Mouse (Mus musculus): ENCODE results near the gene Gm20695. TPM values are rescaled to one million over a fixed set of nuclear protein-coding genes. Genes with fewer than 3 reads are reported as not detected.

Gene Gm20695
- polyA plus RNA-seq, 1 experiment = not detected

DNA sequence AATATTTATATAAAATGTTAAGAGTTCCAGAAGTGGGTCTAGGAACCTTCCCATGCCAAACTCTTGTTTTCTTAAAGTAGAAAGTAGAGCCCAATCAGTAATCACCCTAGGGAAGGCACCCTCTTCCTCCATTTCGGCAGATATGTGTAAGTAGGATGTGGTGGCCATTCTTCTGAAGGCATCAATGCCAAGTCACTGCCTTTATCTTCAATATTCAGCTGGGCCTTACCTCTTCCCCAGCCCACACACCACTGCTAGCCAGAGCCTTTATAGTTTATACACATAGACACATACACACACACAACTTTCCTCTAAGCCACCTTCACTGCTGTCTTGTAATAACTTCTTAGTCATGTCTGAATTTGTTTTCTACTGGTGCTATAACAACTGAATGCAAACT lies 28.7 kb upstream of the Gm20695 start:
- H3K36me3 ChIP-seq (ENCODE audit: control insufficient read depth, insufficient read depth, low read length) = no peaks in the 10 kb centered on the region
- TF ChIP-seq CTCF (IDR thresholded peaks at IDR 0.05; ENCODE audit: borderline replicate concordance, control insufficient read depth, extremely low read depth, insufficient read depth, low read length, poor library complexity) = no peak
- TF ChIP-seq POLR2A (IDR thresholded peaks at IDR 0.05; ENCODE audit: control insufficient read depth, extremely low read depth, insufficient read depth, low read length, poor library complexity) = no peak
- H3K4me1 ChIP-seq (replicated peaks; ENCODE audit: control insufficient read depth, insufficient read depth, low read length) = no peaks in the 10 kb centered on the region; the same call in 1 of the 2 replicates
- no peaks in the 10 kb centered on the region for H3K27me3 ChIP-seq (ENCODE audit: control insufficient read depth, insufficient read depth, low read length)
- DNase-seq = no peak
- no peak overlapping the region for H3K4me3 ChIP-seq (ENCODE audit: control insufficient read depth, insufficient read depth, low read length)
- 63% methylated on average over 1 of the region's 1 CpGs for WGBS
- no peak overlapping the region for H3K27ac ChIP-seq (ENCODE audit: control insufficient read depth, insufficient read depth, low read length)

DNA sequence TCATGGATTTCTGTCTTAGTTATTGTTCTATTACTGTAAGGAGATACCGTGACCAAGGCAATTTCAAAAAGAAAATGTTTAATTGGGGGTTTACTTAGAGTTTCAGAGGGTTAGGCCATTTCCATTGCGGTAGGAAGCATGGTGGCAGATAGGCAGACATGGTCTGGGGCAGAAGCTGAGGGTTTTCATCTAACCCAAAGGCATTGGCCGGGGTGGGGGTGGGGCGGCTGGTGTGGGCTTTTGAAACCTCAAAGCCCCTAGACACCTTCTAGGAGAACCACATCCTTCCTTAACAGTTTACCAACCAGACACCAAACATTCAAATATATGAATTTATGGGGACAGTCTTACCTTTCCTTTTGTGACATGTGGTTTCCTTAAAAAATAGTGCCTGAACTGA lies 25.2 kb upstream of the Gm20695 start:
- 23% methylated on average over 4 of the region's 4 CpGs for WGBS
- Histone ChIP-seq H3K4me1 (replicated peaks; ENCODE audit: control insufficient read depth, insufficient read depth, low read length) (no peaks in the 10 kb centered on the region; the same call in 1 of the 2 replicates), H3K27ac (ENCODE audit: control insufficient read depth, insufficient read depth, low read length) (no peak overlapping the region), H3K36me3 (ENCODE audit: control insufficient read depth, insufficient read depth, low read length) (no peaks in the 10 kb centered on the region; the same call in 1 of the 2 replicates), H3K4me3 (ENCODE audit: control insufficient read depth, insufficient read depth, low read length) (no peak overlapping the region), H3K27me3 (ENCODE audit: control insufficient read depth, insufficient read depth, low read length) (no peaks in the 10 kb centered on the region)
- TF ChIP-seq POLR2A (IDR thresholded peaks at IDR 0.05; ENCODE audit: control insufficient read depth, extremely low read depth, insufficient read depth, low read length, poor library complexity) = no peak
- TF ChIP-seq CTCF (IDR thresholded peaks at IDR 0.05; ENCODE audit: borderline replicate concordance, control insufficient read depth, extremely low read depth, insufficient read depth, low read length, poor library complexity) = no peak
- DNase-seq = no peak

DNA sequence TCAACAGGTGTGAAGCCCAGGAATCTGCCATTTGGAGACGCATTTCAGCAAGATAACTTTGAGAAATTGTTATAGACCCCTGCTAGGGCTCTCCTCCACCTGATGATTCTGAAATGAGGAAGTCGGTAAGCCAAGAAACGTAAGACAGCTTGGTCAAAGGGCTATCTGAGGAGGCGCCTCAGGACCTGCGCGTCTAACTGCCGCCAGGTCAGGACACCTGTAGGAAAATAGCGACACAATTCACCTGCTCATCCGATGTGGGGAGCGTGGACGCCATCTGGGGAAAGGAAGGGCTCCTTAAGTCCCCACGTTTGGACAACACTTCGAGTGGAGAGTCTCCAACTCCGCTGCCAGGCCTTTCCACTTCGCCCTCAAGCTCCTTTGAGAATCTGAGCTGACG lies 12.6 kb upstream of the Gm20695 start:
- TF ChIP-seq CTCF (IDR thresholded peaks at IDR 0.05; ENCODE audit: borderline replicate concordance, control insufficient read depth, extremely low read depth, insufficient read depth, low read length, poor library complexity) (no peak), POLR2A (IDR thresholded peaks at IDR 0.05; ENCODE audit: control insufficient read depth, extremely low read depth, insufficient read depth, low read length, poor library complexity) (no peak)
- Histone ChIP-seq H3K4me1 (replicated peaks; ENCODE audit: control insufficient read depth, insufficient read depth, low read length) (peaks cover 7% of the 10 kb centered on the region), H3K36me3 (ENCODE audit: control insufficient read depth, insufficient read depth, low read length) (peaks cover under 1% of the 10 kb centered on the region; the same call in 1 of the 2 replicates), H3K4me3 (ENCODE audit: control insufficient read depth, insufficient read depth, low read length) (peak overlapping the region; percentile 71), H3K27me3 (ENCODE audit: control insufficient read depth, insufficient read depth, low read length) (no peaks in the 10 kb centered on the region), H3K27ac (ENCODE audit: control insufficient read depth, insufficient read depth, low read length) (peak overlapping the region; percentile 43; the same call in 1 of the 2 replicates)
- no peak for DNase-seq
- 1% methylated on average over 16 of the region's 16 CpGs for WGBS

DNA sequence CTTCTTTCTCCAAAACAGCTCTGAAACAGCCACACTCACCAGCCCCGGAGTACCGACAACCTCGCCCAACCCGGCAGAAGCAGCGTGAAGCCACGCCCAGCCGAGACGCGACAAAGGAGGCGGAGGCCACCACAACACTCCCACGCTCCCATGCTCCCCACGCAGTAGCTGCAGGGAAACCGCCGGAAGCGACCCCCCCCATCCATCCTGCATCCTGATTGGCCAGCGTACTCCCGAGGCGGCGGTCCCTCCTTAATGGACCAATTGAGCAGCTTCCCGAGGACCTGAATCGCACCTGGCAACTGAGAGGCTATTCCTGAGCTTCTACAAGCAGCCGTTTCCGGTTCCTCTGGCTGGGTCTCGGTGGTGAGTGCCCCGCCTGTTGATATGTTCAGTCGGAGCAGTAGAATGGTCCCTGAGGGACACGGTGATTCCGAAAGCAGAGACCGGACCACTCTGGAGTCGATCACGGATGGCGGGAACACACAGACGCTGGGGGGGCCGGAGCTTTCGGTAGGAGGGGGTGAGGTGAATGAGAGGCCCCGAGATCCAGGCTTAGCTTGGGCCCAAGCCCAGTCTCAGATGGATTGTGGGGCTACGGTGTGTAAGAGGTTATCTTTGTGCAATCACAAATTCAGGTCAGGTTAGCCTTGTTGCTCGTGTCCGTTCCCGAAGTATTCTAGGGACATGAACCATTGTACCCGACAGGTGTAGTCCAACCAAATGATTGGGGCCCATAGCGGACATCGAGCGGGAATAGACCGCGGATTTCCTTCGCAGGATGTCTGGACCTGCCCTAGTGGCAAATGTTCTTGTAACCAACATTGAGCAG lies 12.0 kb upstream of the Gm20695 start, which contains the start of gene Naa60:
Naa60 (plus strand) TSS at position 160 of the 832 bp plus-strand sequence.
- H3K27me3 ChIP-seq (ENCODE audit: control insufficient read depth, insufficient read depth, low read length) = no peaks in the 10 kb centered on the region
- peak; percentile 36; the same call in 1 of the 2 replicates for TF ChIP-seq CTCF (IDR thresholded peaks at IDR 0.05; ENCODE audit: borderline replicate concordance, control insufficient read depth, extremely low read depth, insufficient read depth, low read length, poor library complexity)
- peak; percentile 27; the same call in 1 of the 2 replicates for TF ChIP-seq POLR2A (IDR thresholded peaks at IDR 0.05; ENCODE audit: control insufficient read depth, extremely low read depth, insufficient read depth, low read length, poor library complexity)
- DNase-seq = peak; percentile 93
- peaks cover 7% of the 10 kb centered on the region for H3K4me1 ChIP-seq (replicated peaks; ENCODE audit: control insufficient read depth, insufficient read depth, low read length)
- peak within 1 kb of the TSS; percentile 71 for H3K4me3 ChIP-seq (ENCODE audit: control insufficient read depth, insufficient read depth, low read length)
- no peaks in the 10 kb centered on the region for H3K36me3 ChIP-seq (ENCODE audit: control insufficient read depth, insufficient read depth, low read length)
- peak within 1 kb of the TSS; percentile 59 for H3K27ac ChIP-seq (ENCODE audit: control insufficient read depth, insufficient read depth, low read length)
- 5% methylated on average over 47 of the region's 47 CpGs for WGBS

DNA sequence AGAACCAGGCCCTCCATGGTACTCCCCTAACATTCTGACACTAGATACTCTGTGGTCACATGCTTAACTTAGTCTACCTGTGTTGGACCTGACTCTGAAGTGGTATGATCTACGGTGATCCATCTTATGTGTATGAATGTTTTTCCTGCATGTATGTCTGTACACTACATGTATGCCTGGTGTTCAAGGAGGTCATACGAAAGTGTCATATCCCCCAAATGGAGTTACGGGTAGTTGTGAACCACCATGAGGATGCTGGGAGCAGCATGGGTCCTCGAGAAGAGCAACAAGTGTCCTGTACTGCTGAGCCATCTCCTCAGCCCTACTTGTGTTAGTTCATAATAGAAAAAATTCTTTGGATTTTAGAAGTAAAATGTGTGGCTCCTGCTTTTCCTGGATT lies 8.1 kb upstream of the Gm20695 start:
- Histone ChIP-seq H3K4me3 (ENCODE audit: control insufficient read depth, insufficient read depth, low read length) (no peak overlapping the region), H3K36me3 (ENCODE audit: control insufficient read depth, insufficient read depth, low read length) (peaks cover 6% of the 10 kb centered on the region; the same call in 1 of the 2 replicates), H3K4me1 (replicated peaks; ENCODE audit: control insufficient read depth, insufficient read depth, low read length) (peaks cover 7% of the 10 kb centered on the region), H3K27me3 (ENCODE audit: control insufficient read depth, insufficient read depth, low read length) (no peaks in the 10 kb centered on the region), H3K27ac (ENCODE audit: control insufficient read depth, insufficient read depth, low read length) (no peak overlapping the region)
- TF ChIP-seq POLR2A (IDR thresholded peaks at IDR 0.05; ENCODE audit: control insufficient read depth, extremely low read depth, insufficient read depth, low read length, poor library complexity) (no peak), CTCF (IDR thresholded peaks at IDR 0.05; ENCODE audit: borderline replicate concordance, control insufficient read depth, extremely low read depth, insufficient read depth, low read length, poor library complexity) (no peak)
- WGBS = 98% methylated on average over 4 of the region's 4 CpGs
- DNase-seq = no peak

DNA sequence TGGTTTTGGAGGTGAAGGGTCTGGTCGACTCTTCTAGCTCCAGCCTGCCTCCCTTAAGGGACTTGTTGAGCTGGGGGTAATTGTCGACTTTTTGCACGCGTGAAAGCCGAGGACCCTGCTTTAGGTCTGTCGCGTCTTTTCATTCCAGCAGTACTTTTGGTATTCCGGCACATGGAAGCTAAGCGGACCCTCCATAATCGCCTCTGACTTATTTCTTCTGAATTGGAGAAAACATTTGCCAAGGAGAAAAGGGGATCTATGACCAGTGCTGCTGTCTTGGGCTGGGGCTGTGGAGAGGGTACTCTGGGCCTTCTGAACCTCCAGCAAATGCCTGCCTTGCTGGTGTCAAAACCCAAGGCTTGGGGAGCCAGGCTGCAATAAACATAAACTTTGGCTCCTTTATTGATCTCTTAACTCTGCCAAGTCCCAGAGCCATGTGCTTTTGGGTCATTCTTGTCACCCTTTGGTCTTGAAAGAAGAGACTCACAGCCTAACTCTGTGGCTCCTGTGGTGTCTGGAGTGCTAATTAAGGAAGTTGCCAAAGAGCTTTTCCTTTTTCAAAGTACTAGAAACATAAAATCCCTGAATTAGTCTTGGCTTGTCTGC lies 720 bp downstream of the Gm20695 start:
- no peak for TF ChIP-seq CTCF (IDR thresholded peaks at IDR 0.05; ENCODE audit: borderline replicate concordance, control insufficient read depth, extremely low read depth, insufficient read depth, low read length, poor library complexity)
- no peak for TF ChIP-seq POLR2A (IDR thresholded peaks at IDR 0.05; ENCODE audit: control insufficient read depth, extremely low read depth, insufficient read depth, low read length, poor library complexity)
- Histone ChIP-seq H3K36me3 (ENCODE audit: control insufficient read depth, insufficient read depth, low read length) (no peaks in the 10 kb centered on the region), H3K27me3 (ENCODE audit: control insufficient read depth, insufficient read depth, low read length) (no peaks in the 10 kb centered on the region), H3K4me1 (replicated peaks; ENCODE audit: control insufficient read depth, insufficient read depth, low read length) (peaks cover 12% of the 10 kb centered on the region), H3K27ac (ENCODE audit: control insufficient read depth, insufficient read depth, low read length) (peak overlapping the region; percentile 5; the same call in 1 of the 2 replicates), H3K4me3 (ENCODE audit: control insufficient read depth, insufficient read depth, low read length) (peak overlapping the region; percentile 73)
- DNase-seq = no peak
- 2% methylated on average over 10 of the region's 10 CpGs for WGBS

Measured in thymus, adult 2 months (tissue).